Mouse (Mus musculus): ENCODE measurements at regions not wholly inside any gene's neighbourhood (a gene's known extent, or its start where the extent isn't known, plus 50 kb on each side); places are given as distances from the start of the nearest gene placed in this dataset.

DNA sequence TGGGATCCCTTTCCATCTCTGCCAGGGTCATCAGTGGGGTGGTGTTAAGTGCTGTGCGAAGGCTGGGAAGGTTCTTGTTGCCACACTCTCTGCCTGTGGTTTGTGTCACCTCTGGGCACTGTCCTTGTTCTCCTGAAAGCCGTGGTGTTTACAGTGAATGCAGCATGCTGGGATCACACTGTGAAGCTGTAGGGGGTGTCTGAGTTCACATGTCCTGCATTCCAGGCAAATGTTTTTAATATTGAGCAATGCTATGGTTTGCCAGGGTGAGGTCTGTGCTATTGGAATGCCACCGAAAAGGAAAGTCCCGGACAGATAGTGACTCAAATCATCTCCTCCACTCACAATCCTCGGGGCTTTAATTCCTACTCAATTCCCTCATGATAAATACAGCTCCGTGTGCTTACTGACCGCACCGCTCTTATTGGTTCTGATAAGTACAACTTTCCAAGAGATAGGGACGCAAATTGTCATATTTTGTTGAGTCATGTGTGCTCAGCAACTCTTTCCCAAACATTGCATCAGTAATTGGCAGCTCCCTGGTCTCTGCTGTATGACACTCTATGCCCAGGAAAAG lies 1405.6 kb upstream of the A1bg start:
- DNase-seq: peak; percentile 32

DNA sequence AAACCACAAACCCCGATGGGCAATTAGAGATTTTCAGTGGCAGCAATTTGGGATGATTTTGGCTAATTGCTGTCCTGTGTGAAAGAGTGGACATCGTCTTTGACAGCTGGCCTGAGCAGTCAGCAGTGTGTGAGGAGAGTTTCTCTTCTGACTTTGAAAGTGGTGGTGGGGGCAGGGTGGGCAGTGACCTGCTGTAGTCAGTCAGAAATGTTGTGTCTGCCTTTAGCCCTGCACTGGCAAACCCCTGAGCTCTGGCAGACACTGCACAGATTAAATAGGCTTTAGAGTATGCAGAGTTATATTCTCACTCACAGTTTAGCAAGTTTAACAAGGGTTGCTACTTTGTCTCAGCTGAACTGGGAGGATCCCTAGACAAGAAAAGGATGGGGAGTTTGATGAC lies 1404.7 kb upstream of the A1bg start:
- DNase-seq: no peak

DNA sequence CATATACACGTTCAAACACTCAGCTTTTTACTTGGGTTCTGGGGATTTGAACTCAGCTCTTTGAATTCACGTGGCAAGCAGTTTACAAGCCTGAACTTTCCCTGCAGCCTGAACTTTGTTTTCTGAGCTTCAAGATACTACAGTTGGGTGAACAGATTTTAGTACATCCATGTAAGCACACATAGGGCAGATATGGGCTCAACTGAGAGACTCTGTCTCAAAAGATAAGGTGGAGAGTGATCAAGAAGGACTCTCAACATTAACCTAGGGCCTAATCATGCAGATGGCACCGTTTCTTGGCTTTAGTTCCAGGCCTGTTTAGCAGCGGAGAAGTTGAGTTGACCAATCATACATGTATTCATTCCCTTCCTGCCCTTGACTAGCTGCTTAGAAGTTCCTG lies 1403.7 kb upstream of the A1bg start:
- no peak for DNase-seq

DNA sequence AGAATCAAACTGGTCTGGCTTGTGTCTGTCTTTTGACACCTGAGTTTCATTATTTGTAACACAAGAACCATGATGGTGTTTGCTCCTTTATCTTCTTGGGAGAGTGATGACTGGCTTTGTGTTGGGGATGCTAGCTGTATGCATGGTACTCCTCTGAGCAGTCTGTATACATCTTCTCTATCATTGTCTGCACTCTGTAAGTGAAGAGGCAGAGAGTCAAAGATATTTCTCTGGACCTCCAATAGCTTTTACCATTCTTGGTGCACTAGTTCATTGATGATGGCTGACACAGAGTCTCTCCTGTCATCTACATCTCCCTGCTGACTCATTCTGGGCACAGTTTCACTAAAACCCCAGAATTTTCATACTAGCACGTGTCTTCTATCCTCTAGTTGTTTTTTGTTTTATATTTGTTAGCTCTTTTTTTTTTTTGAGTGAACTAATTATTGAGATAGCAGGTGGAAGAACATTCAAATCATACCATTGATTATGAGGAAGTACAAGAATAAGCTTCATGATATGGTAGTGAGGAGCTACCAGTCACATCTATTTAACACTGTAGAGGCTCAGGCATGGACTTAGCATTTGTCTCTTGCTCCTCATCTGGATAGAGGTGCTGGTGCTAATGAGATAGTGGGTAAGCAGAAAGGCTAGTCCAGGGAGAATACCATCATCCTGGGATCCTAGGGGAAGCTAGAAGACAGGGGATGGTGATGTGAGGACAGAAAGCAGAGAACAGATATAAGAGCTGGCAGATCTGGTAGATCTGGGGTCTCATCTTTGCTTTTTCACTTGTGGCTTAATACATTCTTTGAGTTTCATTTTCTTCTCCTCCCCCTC lies 1402.9 kb upstream of the A1bg start:
- DNase-seq: no peak

DNA sequence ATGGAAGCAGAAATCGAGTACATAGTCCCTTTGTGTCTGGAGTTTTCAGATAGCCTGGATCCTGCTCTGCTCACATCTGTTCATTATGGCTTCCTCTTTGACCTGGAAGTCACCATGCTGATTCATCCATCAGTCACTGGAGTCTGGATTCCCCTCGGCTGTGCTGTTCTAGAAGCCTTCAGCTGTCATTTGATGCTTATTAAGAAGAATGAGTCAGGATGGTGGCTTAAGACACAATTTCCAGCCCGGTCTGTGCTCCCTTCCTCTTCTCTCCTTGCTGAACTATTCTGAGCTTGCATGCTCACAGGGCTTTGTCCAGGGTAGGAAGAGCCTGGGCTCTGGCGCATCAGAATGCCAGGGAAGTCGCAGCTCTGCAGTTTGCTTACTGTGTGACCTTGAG lies 1398.2 kb upstream of the A1bg start:
- no peak for DNase-seq

DNA sequence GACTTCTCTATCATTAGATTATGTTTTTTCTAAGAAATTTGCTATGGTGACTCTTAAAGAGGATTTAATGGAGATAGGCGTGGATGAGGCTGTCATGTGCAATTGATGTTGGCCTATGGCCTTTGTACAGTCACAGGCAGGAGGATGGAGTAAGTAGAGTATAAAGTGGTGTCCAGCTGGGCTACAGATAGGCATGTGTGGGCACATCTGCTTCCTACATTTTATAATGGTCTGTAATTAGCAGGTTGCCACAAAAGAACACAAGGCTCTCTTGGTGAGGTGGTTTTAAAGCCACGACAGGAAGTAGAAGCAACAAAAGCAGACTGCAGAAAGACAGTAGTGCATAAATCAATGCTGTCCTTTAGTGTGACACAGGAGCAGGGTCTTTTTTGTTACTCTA lies 1391.6 kb upstream of the A1bg start:
- no peak for DNase-seq

DNA sequence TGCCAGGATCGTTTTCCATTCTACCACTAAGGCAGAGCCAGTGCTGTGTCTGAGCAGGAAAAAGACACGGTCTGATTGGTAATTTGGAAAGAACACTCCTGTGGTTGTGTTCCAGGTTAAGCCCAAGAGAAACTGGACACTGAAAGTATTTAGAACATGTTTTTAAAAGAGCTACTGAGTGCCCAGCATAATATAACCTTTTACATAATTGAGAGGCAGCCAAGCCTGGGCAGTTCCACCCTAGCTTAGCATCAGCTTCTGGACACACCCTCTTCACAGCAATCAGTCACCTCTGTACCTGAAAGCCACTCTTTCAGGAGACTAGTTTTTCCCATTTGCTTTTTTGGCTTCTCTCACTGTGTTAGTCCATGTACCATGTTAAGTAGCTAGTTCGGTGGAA lies 1379.4 kb upstream of the A1bg start:
- DNase-seq: peak; percentile 69

DNA sequence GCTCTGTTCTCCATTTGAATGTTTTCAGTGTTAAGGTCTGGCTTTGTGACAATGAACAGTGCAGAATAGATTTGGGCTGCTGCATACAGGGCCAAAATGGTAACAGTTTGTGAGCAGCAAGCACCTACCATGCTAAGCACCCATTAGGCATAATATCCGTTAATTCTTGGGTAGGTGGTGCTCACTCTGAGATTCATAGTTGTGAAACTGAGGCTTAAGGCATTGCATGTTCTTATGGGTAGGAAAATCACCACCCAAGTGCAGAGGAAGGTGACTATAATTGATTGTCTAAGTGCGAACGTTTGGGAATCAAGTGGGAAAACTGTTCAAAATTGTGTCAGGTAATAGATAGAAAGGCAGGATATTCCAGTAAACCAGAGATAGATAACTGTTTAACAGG lies 1378.8 kb upstream of the A1bg start:
- no peak for DNase-seq

DNA sequence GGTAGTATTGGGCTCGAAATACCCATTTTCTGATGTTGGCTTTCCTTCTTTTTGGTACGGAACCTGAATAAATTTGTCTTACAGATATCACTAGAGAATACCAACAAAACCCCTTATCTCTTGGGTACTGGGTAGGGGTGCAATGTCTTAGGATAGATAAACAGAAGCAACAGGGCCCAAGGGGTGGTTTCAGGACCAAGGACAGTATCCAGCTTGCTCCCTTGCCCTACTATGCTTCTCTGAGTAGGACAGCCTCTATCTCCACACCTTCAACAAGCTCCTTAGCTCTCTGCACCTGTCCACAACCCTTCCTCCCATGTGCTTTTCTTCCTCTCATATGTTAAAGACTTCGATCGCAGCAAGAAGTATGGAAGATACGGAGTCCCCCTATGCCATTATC lies 1374.3 kb upstream of the A1bg start:
- no peak for DNase-seq

DNA sequence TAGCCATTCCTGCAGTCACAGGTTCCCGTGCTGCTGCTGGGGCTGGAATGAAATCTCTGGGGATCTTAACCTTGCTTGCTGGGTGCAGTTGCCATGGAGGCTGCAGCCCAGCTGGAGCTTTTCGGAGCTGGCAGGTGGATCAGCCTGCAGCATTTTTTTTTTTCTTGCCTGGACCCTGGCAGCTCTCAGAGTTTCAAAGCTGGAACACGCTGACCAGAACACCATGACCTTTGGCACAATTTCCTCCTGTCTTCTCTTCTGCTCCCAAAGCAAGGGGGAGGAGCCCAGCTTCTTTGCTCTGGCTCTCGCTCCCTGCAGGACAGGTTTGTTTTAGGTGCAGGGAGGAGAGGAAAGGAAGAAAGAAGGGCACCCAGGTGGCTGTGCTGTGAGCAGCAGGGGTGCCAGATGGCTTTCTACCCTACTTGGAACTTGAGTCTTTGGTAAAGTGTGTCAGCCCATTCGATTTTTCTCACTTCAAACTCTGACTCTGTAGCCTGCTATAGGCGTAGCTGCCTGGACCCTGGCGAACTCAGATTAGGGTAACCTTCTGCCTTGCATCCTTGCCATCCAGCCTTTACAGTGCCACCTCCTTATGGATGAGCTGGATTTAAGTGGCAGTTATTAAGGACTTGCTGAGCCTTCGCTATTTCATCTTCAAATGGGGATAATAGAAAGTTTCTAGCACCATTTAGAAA lies 1372.6 kb upstream of the A1bg start:
- peak; percentile 92 for DNase-seq

DNA sequence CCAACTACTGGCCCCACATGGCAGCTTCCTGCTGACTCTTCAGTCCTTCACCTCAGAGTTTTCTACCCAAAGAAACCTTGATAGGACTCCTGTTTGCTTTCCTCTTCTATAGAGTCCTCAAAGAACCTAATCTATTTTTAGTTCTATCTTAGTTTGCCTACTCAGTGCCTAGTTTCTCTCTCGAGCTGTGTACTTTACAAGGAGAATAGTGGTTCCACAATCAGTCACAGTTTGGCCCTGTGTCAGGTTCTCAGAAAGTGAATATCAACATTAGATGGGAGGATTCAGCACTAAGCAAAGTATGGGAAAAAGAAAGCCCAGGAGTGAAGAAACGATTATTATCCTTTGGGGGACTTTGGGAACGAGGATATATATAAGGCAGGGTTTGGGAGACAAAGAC lies 1372.0 kb upstream of the A1bg start:
- DNase-seq: no peak

DNA sequence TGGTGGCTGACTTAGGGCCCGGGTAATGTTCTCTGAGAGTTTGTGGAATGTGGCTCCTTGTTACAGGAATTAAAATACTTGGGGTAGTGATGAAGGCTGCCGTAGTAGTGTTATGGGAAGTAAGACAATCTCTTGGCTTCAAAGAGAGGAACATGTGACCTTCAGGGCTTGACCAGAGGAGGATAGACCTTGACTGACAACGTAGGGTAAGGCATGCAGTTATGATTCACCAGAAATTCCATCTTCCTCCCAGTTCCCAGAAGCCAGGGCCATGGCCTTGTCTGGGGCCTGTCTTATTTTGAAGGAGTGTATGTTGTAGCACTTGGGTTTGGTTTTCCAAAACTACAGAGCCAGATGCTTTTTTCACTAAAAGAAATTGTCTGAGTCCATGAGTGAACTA lies 1370.1 kb upstream of the A1bg start:
- DNase-seq: no peak

DNA sequence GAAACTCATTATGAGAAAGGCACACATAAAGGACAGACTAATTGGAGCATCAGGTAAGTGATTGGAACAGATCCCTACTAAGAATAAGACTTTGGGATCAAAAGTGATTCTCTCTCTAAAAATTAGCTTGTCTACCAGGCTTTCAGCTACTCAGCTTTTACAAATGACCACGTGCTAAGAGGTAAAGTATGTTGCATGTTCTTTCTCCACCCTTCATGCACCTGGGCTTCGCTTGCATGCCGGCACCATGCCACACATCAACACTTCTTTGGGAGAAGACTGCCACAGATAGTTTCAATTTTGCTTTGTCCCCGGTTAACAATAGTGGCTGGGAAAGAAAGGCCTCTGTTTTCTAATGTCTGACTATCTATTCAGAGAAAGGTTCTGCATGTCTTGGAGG lies 1367.9 kb upstream of the A1bg start:
- DNase-seq: no peak

DNA sequence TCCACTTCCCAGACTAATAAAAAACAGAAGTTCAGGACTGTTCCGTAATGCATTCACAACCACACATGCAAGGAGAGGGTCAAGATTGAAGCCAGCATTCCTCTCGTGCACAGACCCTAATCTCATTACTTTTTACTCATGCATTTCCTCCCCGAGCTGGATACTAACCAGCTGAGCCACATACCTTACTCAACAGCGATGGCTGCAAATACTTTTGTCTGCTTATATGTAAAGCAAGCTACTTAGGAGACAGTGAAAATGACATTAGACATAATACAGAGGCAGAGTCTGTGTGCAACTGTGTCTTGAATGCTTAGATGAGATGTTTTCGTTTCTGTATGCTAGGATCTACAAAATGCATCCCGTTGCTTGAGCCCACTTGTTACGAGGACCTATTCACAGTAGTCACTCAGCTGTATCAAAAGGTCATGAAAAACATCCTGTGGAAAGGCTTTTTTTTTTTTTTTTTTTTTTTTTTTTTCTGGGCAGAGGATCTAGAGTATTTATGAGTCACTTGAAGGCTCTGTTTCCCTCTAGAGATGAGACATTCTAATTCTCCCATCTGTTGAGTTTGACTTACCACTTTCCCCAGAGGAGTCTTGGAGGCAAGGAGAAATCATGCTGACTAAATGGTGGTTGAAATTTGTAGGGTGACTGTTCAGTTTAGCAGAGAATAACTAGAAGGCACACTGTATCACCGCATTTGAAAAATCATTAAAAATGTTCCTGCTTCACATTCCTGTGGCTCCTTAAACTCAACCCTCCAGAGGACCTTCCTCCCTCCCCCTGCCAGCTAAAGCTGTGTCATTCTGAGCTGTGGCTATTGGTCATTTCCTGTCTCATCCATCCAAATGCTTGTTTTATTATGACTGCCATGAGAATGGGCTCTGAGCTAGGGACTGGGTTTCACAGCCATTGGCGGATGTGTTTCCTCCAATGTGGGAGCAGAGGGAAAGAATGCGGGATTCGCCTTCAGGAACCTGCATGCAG lies 1364.1 kb upstream of the A1bg start:
- peak; percentile 46 for DNase-seq

DNA sequence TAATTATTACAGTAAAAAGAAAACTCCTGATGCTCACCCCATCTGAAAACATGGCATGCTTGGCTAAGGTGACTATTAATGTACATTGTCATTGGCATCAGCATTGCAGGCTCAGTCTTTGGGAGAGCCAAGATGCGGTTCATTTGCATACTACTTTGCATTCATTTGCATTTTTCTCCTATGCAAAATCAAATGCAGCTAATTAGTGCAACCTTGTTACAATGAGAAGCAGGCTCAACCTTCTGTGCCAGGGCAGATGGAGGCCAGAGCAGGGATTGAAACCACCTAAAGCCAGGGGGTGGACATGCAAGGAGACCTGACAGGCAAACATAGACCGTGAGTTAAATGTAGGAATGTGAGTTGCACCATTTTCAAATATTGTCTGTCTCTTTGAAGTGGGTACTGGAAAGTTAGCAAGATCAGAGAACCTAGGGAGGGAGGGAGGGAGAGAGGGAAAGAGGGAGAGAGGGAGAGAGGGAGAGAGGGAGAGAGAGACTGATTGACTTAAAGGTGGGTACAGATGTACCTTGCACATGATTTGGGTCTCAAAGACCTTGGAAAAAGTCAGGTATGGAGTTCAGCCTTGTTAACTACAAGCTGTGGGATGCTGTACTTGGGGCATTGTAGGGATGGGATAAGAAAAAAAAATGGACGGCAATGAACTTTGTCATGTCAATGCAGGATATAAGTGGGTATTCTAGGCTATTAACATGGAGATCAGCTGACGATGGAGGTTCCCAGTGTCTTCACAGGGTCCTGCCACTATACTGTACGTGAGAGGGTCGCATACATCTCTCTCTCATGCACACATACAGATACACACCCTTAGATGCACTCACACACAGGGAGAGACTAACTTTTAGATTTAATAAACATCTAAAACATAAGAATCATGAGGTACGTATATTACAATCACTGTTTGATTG lies 1362.1 kb upstream of the A1bg start:
- no peak for DNase-seq

DNA sequence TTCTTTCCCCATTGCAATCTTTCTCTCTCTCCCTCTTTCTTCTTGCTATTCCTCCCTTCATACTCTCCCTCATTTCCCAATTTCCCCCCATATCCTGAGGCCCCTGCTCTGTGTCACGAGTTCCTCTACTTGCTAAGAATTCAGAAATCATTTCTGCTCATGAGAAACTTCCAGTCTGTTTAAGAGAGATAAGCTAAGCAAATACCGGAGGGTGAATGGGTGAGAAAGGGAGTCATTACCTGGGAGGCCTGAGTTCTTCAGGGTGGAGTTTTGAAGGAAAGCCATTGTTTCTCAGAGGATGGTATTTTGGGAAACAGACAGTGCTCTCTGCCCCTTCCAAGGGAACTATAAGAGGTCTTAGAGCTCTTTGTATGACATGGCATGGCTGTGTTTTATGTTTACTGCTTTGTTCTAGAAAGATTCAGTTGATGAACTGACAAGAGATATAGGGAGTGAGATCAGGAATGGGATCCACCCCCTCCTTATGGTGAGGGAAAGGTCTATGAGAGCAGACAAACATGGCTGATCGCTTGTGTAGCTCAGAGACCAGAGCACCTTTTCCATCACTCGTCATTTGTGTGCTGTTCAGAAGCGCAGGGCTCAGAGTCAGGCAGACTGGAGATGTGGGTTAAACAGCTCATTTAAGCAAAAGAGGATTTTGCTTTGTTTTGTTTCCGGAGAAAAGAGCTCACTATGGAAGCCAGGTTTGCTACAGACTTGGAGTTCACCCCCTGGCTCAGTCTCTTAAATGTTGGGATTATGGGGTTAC lies 1361.0 kb upstream of the A1bg start:
- DNase-seq: no peak

DNA sequence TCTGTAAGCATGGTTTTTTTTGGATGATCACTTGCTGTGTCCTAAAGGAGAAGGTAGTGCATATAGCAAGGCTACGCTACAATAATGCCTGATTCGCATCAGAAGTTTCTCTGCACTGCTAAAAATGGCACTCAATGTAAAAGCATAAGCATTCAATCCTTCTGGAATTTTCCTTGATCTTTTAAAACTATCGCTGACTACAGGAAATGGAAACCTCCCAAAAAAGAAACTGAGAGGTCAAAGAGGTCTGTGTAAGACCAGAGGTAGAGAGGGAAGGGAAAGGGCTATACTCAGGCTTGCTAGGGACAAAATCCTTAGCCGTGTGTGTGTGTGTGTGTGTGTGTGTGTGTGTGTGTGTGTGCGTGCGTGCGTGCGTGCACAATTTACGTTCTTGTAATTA lies 1359.8 kb upstream of the A1bg start:
- no peak for DNase-seq

DNA sequence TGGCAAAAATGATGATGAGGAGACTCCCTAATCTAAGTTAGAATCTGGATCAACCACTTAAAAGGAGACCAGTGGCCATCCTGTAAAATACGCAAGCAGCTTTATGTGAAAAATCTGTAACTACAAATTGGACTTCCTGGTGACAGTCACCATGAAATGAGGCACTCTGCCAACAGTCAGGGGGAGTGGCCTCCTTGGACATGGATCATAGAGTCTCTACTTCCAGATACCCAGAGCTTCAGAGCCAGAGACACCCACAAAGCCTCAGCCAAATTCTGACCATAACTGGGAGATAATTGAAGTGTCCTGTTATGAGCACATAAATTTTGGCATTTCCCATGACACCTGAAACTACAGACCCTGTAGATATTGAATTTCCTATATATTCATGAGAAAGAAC lies 1359.3 kb upstream of the A1bg start:
- DNase-seq: peak; percentile 40

DNA sequence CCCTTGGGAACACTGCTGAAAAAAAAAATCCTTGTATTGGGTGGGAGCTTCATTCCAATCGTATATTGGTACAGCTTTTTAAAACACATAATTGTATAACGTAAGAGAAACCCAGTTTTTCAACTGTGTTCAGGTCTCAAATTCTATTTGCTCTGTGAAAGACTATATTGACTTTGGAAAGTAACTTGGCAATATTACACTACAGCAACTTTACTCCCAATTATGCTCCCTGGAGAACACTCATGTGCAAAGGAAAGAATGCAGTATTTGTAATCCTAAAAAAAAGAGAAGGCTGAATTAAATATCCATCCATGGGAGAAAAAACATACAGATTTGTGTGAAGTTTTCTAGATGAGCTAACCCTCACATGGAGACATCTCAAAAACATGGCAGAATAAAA lies 1356.7 kb upstream of the A1bg start:
- no peak for DNase-seq

DNA sequence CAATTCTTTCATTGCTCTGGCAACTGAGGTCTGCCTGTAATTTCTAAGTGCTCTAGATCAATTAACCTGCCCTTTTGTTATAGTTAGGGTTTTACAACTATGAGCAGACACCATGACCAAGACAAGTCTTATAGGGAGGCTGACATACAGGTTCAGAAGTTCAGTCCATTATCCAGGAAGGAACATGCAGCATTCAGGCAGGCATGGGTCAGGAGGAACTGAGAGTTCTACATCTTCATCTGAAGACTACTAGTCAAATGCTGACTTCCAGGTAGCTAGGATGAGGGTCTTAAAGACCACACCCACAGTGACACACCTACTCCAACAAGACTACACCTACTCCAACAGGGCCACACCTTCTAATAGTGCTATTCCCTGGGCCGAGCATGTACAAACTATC lies 1352.0 kb upstream of the A1bg start:
- DNase-seq: no peak

DNA sequence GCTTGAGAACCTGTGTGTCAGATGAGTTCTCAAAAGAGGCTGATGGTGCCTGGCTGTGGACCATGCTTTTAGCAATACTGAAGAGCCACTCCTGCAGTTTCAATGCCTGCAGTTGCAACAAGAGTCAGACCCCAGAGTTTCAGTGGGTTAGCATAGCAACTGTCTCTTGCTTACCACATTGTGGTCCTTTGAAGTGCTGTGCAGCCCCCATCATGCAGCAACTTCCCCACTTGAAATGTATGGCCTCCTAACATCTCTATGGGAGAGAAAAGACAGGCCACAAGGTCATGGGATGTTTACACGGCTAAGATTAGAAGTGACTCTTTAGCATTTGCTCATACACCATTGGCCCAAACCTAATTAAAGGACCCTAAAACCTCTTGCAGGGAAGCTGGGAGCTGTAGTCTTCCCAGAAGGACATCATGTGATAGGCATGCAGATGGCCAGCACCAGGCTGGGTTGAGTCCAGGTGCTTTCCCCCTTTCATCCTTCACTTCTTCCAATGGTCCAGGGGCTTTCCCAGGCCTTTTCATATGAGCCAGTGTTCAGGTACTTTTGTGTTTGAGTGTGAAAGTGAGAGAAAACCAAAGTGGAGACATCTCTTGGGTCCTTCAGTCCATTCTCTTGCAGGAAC lies 1351.2 kb upstream of the A1bg start:
- DNase-seq: no peak

All from kidney, adult 11 months (tissue).